Mouse (Mus musculus) thymus, adult 2 months (tissue): ENCODE measurements around the gene Syndig1.

Experiments
- CTCF ChIP-seq: fragments of 200-500 bp; IDR thresholded peaks from 2 replicates; pipeline ENCODE4 v1.5.1; 2012; ENCODE audit warnings: mild to moderate bottlenecking, control low read depth, low read length, moderate library complexity, borderline replicate concordance; ENCODE audit not compliant: control insufficient read depth, poor library complexity, insufficient read depth; ENCODE audit errors: extremely low read depth
- POLR2A ChIP-seq: fragments of 200-500 bp; IDR thresholded peaks from 2 replicates; pipeline ENCODE4 v1.6.1; 2012; ENCODE audit warnings: mild to moderate bottlenecking, low read length, control low read depth, moderate library complexity; ENCODE audit not compliant: control insufficient read depth, poor library complexity, insufficient read depth; ENCODE audit errors: extremely low read depth

GRCm38 (mm10) chr2:149835091-149835490 lies 6.1 kb downstream of the Syndig1 start:
- no peak for TF ChIP-seq CTCF
- TF ChIP-seq POLR2A, result no peak
